Mouse (Mus musculus): ENCODE measurements around the gene Phf21a.
"Not testable (repeated sequence)": the region's sequence is repeated elsewhere in the genome, so short reads cannot be mapped to it uniquely, and the experiment has no call there.

Phf21a gene

DNA sequence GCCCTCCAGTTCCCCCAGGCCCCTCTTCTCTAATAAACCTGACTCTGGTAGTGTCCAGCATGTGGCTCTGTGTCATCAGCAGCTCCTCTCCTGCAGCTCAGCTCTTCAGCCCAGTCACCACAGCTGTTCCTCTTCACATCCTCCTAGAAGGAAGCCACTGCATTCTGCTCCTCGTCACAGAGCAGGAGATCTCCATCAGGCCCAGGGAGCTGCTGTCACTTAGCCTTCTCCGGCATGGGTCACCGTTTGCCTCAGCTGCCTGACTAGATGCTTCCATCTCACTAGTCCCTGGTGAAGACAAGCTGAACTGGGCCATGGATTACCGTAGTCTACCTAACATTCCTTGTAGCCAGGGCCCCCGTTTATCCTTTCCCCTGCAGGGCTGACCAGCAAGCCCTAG, 288.2 kb downstream of the Phf21a start:
- no peak for DNase-seq (ENCODE audit: inconsistent ontology term)

DNA sequence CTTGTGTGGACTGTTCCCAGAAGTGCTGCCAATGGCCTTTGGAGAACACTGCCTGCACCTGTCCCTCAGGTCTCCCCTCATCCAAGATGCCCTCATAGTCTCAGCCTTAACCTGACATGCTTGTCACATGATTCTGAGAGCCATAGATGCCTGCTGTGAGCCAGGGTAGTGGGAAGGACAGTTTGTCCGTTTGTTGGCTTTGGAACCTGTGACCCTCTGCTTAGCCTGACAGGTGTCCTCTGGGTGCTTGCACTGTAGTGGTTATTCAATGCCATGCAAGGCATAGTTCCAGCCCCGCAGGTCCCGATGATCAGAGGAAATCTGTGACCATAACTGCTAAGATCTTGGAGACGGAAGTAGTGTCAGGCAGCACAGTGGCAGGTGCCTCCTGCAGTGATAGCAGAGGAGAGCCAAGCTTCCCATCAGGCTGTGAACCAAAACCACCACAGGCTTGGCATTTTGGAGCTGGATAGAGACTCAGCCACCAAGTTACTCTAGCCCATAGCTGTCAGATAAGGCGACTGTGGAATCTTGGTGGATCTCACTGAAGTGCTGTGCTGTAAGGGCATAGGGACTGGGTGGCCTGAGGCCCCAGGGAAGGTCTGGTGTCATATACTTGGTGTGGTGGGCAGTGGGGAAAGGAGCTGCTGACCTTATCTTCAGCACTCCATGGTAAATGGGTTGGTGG, 289.1 kb downstream of the Phf21a start, which contains the start of gene 1700029I15Rik:
TSS of gene 1700029I15Rik (plus strand) at position 638 of the 688 bp plus-strand sequence.
- DNase-seq (ENCODE audit: inconsistent ontology term), result no peak

DNA sequence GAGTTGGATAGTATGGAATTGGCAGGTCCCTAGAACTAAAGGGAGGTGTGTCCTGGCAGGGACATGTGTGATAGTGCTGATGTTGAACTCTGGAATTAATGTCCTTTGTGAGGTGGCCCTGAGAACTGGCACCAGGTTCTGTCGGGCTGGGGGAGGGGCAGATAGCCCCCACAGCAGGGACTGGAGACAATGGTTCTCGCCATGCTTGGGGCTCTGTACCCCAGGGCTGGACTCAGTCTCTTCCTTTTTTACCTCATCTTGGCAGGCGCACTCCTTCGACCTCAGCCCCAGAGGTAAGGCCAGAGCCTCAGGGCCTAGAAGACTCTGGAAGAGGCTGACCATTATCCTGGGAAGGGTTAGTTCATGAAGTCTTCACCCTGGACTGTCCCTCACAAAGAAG, 289.8 kb downstream of the Phf21a start:
- no peak for DNase-seq (ENCODE audit: inconsistent ontology term)

DNA sequence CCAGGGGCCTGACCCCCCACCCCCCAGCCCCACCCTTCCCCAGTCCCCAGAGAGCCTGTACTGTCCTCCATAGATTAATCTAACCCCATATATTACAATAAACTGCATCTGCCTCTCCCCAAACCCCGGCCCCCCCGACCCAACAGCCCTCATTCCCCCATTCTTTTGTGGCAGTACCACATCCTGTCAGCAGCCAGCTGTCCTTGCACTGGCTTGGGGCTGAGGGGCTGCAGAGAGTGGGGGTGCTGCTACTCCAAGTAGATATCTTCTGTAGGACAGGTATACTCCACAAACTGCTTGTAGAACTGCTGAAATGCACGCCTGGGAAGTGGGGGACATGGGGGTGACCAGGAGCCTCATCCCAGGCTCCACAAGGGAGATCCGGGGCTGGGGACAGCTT, 291.2 kb downstream of the Phf21a start:
- DNase-seq (ENCODE audit: inconsistent ontology term), result no peak

DNA sequence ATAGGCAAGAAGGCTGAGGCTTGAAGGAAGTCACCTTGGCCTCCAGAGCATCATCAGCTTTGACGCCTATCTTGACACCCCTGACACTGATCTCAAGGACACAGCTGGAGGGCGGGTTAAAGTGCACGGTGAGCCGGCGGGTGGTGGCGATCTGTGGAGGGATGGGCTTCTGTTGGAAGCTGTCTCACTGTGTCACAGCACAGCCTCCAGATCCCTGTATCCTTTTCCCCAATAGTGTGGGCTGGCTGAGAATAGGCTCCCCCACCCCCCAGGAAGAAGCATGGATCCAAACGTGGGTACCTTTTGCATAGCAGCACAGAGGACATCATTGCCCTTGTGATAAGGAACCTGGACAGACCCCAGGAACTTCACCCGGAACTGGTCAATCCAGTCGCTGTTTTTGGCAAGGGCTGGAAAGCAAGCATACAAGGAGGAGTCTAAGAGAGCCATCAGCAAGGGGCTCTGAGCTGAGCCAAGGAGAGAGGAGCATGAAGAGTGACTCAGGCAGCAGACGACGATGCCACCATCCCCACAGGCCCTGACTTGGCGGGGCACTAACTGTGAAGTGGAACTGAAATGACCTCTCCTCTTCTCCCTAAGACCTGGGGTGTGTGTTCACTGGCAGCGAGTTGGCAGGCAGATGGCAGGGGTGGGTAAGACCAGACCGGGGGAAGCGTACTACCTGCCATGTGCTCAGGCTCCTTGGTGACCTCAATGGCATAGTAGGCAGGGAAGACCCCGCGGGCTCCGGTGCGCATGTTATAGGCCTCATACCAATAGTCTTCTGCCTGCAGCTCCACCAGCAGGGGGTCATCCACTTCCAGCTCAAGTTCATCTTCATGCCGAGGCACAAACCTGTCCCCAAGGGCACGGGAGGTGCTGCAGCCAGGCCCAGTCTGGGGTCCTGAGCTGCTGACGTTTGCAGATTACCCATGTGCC, 292.5 kb downstream of the Phf21a start:
- DNase-seq (ENCODE audit: inconsistent ontology term), result no peak

DNA sequence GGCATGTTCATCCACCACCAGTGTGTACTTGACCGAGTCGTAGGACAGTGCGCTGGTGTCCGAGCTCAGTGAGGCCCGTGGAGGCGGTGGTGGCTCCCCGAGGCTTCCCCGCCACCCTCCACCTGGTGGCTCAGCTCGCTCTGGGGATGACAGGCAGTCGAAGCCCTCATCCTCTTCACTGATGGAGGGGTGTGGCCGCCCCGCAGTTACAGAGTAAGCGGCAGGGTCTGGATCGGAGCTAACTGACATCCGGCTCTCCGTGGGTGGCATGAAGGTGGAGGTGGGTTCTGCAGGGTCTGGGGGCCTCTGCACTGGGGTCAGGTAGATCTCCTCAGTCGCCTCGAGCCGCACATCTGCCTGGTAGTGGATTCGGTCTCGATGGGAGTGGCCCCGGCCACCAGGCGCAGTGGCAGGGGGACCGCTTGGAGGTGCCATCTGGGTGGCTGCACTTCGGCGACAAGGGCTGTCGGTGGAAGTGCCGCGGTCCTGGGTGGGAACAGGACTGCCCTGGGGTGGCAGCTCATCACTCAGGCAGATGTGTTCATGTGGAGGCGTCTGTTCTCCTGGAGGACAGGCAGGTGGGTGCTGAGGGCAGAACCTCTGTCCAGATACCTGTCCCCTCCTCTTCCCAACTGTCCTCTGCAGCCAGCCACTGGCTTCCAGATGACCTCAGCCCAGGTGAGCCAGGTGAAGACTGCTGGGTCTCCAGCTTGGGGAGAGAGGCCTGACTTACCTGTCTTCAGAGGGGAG, 294.1 kb downstream of the Phf21a start:
- no peak for DNase-seq (ENCODE audit: inconsistent ontology term)

DNA sequence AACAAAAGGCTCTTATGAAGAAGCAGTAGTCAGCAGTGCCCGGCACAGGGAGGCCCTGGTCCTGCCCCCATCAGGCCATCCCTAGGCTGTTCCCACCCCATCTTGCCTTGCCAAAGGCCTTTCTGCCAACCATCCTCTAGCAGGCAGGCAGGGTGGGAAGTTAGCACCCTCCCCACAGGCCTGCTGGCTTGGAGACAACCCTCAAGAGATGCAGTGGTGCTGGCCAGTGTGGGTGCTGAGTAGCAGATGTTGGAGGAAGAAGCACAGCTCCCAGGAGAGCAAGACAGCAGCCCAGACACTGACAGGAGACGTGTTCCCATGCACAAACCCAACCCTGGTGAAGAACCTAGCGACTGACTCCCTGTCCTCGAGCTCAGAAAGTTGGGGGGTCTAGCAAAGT, 294.7 kb downstream of the Phf21a start:
- DNase-seq (ENCODE audit: inconsistent ontology term), result no peak

DNA sequence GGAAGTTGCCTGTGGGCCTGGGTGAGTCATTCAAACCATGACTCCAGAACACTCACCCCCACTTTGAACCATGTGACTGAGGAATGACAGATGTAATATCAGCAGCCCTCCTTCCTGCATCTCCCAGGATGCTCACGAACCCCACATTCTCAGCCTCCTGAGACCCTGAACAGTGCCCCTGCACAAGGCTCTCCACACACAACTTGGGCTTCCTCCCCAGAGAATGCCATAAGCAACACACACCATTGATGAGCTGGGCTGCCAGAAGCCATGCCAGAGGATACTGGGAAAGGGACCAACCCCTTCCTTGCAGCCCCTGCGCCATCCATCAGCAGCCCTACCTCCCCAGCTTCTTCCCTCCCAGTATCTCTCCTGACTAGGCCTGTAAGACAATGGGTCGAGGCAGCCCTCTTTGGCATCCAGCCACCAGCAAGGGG, 295.2 kb downstream of the Phf21a start:
- DNase-seq (ENCODE audit: inconsistent ontology term), result no peak

DNA sequence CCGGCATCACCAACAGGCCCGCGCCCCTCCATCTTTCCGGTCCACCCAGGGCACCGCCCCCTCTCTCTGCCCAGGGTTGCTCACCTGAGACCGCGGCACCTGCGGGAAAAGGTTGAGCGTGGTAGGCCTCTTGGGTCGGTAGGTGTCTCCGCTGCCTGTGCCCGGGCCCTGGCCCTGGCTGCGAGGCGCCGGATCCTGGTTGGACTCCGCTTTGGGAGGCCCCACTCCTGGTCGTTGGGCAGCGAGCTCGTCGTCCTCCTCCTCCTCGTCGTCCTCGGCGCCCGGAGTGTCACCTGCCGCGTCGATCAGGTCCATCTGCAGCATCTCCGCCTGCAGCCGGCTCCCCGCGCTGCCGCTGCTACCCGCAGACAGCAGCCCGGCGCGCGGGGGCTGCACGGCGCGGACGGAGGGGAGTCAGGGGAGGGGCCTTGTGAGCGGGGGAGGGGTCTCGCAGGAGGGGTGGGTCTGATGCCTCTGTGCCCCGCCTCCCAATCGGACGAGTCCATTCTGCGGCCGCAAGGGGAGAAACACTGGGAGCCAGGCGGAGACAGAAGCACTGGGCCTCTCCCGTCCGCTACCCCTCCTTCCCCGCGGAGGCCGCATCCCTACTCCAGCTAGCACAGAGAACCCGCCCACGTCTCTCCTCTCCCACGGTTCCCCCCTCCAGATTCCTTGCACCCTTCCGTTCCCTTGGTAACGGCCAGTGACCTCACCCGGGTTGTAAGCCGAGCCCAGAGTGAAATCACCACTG, 296.1 kb downstream of the Phf21a start:
- peak; percentile 97 for DNase-seq (ENCODE audit: inconsistent ontology term)

DNA sequence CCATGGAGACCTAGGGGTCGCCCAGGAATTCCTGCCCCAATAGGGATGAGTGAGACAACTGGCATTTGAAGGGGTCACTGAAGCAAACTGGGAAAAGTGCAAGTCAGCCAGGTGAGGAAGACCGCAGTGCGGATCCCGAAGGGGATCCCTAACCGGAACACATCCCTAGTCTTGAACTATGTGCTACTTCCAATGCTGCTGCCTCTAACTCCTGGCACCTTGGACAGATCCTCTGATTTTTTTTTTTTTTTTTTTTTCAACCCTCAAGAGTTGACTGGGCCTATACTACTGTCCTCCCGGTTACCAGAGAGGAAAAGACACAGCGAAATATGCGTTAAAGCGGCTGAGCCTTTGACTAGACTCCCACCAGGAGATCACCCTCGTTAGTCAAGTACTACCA, 296.7 kb downstream of the Phf21a start:
- no peak for DNase-seq (ENCODE audit: inconsistent ontology term)

DNA sequence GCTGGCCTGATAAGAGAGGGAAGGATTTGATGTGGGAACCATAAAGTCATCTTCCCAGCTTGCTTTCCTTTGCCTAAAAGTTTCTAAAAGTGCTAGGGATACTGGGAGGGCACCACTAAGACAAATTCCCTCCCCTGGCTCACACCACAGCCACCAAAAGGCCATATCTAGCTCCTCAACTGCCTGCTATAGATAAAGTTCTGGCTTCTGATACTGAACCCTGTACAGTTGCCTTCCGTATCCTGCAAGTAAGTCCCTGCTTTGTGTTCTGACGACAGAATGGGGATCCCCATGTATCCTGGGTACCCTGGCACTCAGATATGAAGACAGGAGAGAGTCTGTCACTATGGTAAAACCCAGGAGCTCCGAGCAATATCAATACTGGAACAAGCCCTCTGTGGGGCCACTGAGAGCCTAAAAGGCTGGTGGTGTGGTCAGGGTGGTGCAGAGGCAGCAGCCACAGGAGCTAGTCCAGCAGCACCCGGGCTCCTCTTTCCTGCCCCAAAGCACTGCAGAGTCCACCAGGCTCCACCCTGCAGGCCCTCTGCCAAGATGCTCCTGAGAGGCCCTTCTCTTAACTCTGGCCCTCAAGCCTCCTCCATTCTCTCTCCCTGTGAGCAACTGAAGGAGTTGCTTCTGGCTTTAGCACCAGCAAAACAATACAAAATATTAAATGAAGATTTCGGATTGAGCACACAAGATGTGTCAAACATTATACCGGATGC, 297.5 kb downstream of the Phf21a start:
- DNase-seq (ENCODE audit: inconsistent ontology term), result no peak

DNA sequence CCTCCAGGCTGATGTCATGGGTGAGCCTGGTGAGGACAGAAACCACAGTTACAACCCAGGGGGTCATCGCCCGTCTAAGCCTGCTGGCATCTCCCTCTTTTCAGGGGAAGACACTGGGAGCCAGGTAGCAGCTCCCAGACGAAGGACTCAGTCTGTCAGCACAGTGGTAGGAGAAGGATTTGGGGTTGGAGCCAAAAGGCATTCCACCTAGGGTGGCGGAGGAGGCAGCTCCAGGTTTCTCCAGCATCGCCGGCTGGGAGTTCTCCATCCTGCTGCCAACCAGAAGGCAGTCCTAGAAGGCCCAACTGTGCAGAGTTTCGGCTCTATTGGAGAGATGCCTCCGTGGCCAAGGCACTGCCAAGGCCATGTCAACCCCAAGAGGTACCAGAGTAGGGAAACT, 298.2 kb downstream of the Phf21a start:
- no peak for DNase-seq (ENCODE audit: inconsistent ontology term)

DNA sequence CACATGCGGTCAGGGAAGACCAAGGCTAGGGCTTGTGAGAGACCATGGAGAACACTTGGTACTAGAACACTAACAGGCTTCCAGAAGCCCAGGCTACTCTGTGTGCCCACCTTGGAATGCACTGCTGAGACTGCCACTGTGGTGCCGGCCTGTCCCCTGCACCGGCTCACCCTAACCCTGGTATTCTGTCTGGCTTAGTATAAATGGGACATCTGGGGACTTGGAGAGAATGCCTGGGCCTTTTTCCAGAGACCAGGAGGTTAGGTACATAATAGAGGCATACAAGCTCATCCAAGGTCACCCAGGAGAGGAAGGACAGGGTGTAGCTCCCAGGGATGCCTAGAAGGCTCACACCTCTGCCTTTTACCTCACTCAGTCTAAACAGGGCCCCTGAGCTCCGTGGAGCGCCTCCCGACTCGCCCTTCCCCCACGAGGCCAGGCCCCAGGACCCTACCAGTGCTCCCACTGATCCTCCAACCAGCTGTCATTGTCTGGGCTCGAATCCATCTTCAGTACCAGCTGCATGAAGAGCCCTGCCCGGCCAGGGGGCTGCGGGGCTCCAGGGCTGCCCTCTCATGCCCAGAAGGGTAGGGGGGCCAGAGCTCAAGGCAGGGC, 298.9 kb downstream of the Phf21a start:
- peak; percentile 37 for DNase-seq (ENCODE audit: inconsistent ontology term)

DNA sequence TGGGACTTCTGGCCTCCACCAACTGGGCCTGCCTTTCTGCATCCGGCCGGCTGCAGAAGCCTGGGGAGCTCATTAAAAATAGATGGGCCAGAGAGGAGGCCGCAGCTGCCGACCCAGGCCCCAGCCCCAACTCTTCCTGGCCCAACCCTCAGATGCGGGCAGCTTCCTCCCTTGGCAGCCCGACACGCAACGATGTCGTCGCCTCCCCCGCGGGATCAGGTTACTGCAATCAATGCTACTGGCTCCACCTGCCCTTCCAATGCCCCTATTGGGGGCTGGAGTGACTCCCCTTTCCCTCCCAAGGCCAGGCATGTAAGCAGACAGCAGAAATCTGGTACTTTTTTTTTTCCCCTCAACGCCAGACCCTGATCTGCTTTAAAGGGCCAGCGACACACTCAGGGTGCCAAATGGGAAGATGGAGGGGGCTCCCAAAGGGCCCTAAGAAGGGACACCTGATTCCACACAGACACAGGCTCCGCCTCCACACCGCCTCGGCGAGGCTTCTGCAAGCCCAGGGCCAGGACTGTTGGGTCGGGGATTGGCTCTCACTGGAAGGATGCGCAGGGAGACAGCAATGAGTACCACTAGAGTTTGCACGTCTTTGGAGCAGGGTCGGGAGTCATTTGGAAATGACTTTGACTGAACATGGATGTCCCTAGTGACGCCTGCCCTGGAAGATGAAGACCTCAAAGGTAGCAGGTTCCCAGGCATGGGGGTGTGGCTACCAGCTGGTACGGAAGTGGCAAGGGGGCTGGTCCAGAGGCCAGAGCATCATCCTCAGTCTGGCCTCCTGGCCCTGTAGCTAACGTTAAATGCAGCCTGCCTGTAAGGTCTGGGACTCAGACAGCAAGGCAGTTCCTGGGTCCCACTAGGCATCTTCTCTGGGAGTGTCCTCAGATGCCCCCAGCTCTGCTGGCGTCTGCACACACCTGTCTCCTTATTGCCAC, 299.7 kb downstream of the Phf21a start:
- DNase-seq (ENCODE audit: inconsistent ontology term), result peak; percentile 66

DNA sequence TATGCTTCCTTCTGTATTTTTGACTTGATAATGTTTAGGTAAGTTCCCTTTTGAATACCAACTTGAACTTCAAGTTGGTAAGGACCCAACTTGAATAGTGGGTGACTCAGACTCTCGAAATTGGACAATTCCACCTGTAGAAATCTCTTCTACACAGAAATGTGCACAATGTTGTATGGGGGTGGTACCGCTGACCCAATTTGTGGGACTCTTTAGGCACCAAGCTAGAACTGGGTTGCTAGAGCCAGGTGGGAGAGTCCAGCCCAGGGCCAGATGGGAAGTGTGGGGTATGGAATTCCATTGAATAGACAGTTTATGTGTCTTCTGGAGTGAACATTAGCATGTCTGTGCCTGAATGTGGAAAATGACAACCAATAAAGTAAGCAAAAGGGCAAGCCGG, 302.6 kb downstream of the Phf21a start:
- no peak for DNase-seq (ENCODE audit: inconsistent ontology term)

DNA sequence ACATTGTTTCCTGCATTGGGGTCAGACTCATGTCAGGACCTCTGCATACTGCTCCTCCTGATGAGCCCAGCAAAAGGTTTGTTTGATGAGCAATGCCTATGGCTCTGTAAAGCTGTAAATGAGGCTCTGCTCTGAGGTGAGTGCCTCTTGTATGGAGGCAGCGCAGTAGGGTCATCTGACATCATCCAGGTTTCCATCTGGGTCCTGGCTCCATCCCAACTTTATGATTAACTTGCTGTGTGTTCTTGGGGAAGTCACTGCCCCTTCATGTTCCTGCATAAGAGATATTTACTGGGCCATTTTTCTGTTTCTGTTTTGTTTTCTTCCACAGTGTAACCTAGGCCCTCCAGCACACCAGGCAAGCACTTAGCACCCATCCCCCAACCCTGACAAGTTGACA, 304.5 kb downstream of the Phf21a start:
- no peak for DNase-seq (ENCODE audit: inconsistent ontology term)

DNA sequence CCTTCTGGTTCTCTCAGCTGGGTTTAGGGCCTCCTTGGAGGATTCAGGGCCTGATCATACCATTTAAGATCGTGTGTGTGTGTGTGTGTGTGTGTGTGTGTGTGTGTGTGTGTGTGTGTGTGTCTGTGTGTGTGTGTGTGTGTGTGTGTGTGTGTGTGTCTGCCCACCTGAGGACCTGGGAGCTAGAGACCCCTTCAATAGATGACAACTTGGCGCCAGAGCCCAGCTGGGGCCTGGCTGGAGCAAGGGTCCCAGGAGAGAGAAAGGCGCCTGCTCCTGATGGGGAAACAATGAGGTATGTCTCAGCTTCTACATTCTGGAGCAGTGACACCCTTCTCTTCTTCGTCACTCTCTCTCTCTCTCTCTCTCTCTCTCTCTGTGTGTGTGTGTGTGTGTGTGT, 307.0 kb downstream of the Phf21a start:
- DNase-seq (ENCODE audit: inconsistent ontology term), result not testable (repeated sequence)

DNA sequence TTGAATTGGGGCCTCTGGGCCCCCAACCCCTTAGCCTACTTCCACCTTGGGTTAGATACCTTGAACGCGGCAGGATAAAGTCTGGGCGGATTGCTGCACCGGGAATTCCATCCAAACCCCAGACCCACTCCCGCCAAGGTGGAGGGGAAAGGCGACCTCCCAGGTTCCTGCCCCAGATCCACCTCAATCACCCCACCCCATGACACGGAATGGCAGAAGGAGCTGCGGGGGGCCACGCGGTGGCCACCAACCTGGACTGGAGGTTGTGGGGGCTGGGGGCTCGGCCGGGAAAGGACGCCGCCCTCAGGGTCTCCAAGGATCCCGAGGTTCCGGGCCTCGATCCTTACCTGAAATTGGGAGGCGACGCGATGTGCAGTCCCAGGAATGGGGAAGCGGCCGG, 307.8 kb downstream of the Phf21a start:
- no peak for DNase-seq (ENCODE audit: inconsistent ontology term)

DNA sequence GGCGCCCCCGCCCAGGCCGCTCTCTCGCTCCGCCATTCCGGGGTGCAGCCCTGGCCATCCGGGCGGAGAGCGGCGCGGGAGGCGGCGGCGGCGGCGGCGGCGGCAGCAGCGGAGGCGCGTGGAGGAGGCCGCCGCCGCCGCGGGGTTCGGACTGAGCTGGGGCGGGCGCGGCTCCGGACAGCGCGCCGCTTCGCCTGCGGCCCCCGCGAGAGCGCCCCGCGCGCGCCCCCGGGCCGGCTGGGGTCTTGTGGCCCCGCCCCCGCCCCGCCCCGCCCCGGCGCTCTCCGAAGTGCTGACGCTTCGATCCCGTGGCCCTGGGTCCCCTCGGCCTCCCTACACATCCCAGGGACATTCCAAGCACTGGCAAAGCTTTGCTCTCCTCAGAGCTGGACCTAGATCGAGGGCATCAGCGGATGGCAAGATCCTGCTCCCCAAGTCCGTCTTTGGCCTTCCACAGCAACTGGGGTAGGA, 308.2 kb downstream of the Phf21a start, which contains the start of gene Mapk8ip1:
TSS of gene Mapk8ip1 (minus strand) at position 173 of the 471 bp plus-strand sequence.
- peak; percentile 80 for DNase-seq (ENCODE audit: inconsistent ontology term)
